Mouse (Mus musculus) hindbrain, embryonic 14.5 days (tissue): ENCODE measurements around the gene Mxra7. TPM values are rescaled to one million over a fixed set of nuclear protein-coding genes. Genes with fewer than 3 reads are reported as not detected.

Source experiments
- ATAC-seq: fragments of 200-750 bp; cut with Nextera tagmentation; 2 replicates; pipeline ENCODE4 v1.8.0; 2017; ENCODE audit warnings: moderate number of reproducible peaks, mild to moderate bottlenecking, moderate TSS enrichment, moderate library complexity; ENCODE audit not compliant: low FRiP score
- DNase-seq: peaks from one replicate; pipeline ENCODE4 v3.0.0-alpha.2; 2015; ENCODE audit warnings: low spot score
- H3K27ac ChIP-seq: fragments of 300-500 bp; sonication (generic); 2 replicates; pipeline ENCODE4 v1.5.1; 2014; ENCODE audit warnings: mild to moderate bottlenecking, moderate library complexity
- H3K27me3 ChIP-seq: fragments of 300-500 bp; sonication (generic); 2 replicates; pipeline ENCODE4 v1.6.1; 2014; ENCODE audit warnings: mild to moderate bottlenecking, low read length, mixed read lengths; ENCODE audit not compliant: control insufficient read depth, insufficient read depth
- H3K36me3 ChIP-seq: fragments of 300-500 bp; sonication (generic); replicated peaks from 2 replicates; pipeline ENCODE4 v1.6.1; 2014; ENCODE audit not compliant: control insufficient read depth, insufficient read depth
- H3K4me1 ChIP-seq: fragments of 300-500 bp; sonication (generic); replicated peaks from 2 replicates; pipeline ENCODE4 v1.6.1; 2014; ENCODE audit warnings: antibody characterized with exemption, low read length, mixed read lengths; ENCODE audit not compliant: control insufficient read depth, insufficient read depth
- H3K4me2 ChIP-seq: fragments of 300-500 bp; sonication (generic); replicated peaks from 2 replicates; pipeline ENCODE4 v1.6.1; 2014; ENCODE audit warnings: mild to moderate bottlenecking, moderate library complexity
- H3K4me3 ChIP-seq: fragments of 300-500 bp; sonication (generic); replicated peaks from 2 replicates; pipeline ENCODE4 v1.5.1; 2014; ENCODE audit warnings: mild to moderate bottlenecking, low read length
- H3K9ac ChIP-seq: fragments of 300-500 bp; sonication (generic); 2 replicates; pipeline ENCODE4 v1.6.1; 2014
- H3K9me3 ChIP-seq: fragments of 300-500 bp; sonication (generic); 2 replicates; pipeline ENCODE4 v1.6.1; 2016; ENCODE audit warnings: low read length; ENCODE audit not compliant: control insufficient read depth
- WGBS: fragments of 180-500 bp; shearing (Covaris S2); extraction: QIAGEN DNeasy Blood & Tissue Kit; methylation state at CpG from one replicate; pipeline ENCODE4 v1.1.7; 2014; 5-methylcytosine and 5-hydroxymethylcytosine counted together
- polyA plus RNA-seq: library from polyadenylated mRNA; unstranded; fragments of >200 nt; fragmentation: Nextera tagmentation; extraction: Ambion mirVana; gene quantifications from 2 replicates; pipeline ENCODE4 v1.2.1, GENCODE M21; 2014

Mxra7 gene
- polyA plus RNA-seq, 1 experiment from 2014 or later, result 35.5 TPM

DNA sequence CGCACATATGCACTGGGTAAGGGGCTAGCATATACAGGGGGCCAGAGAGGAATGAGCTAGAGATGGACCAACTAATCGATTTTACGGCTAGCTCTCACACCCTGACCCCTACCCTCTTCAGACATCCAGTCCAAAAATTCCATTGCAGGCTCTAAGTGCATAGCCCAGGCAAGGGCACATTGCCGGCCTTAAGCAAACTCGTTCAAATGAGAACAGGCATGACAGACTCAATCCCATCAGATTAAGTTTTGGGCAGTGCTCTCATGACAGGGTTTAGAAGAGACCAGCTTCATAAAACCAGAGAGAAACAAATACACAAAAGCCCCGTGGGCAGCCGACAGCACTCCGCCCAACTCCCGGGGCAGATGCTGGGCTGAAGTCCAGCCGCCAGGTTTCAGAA, 5.6 kb downstream of the Mxra7 start:
- Histone ChIP-seq H3K36me3 (no peaks in the 10 kb centered on the region), H3K27ac (no peak overlapping the region), H3K4me3 (no peak overlapping the region), H3K4me1 (peaks cover 25% of the 10 kb centered on the region), H3K4me2 (no peak overlapping the region), H3K9me3 (no peaks in the 10 kb centered on the region), H3K27me3 (no peaks in the 10 kb centered on the region), H3K9ac (no peak overlapping the region)
- WGBS, result 63% methylated on average over 10 of the region's 10 CpGs
- DNase-seq, result no peak
- no peak for ATAC-seq

DNA sequence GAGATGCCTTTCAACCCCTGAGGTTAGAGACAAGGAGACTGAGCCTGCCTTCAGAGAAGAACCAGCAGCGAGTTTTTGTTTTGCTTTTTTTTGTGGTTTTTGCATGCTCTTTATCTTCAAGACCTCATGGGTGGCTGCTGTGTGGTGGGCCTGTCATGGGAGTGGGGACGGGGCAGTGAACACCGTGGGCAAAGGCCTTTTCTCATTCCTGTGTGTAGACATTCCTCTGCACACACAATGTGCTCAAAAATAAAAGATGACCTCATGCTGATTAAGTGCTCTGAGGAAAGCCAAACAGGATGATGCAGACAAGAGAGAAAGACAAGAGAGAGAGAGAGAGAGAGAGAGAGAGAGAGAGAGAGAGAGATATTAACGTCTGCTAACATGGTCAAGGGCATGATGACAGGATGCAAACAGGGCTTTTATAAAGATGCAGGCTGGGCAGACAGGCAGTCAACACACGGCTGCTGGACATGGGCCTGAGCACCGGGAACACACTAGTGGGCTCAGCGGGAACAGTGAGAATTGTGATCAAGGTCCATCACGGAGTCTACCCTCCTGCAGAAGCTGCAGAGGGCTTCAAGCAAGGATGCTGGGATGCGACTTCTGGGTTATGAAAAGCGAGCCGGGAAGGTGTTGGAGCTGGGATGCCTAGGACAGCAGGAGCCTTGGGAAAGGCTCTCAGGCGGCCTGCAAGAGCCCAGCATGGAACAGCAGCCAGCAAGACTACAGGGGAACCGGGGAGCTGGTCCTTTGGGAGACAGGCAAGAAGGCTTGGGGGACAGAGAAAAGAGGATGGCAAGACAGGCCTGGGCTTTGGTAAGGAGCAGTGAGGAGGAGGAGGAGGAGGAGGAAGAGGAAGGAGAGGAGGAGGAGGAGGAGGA, 6.5 kb downstream of the Mxra7 start:
- Histone ChIP-seq H3K9ac (no peak overlapping the region), H3K4me1 (peaks cover 19% of the 10 kb centered on the region), H3K27ac (0 out of 2 replicates have a peak overlapping the region, but pooled peaks have one; percentile 21), H3K36me3 (no peaks in the 10 kb centered on the region), H3K4me3 (no peak overlapping the region), H3K9me3 (no peaks in the 10 kb centered on the region), H3K27me3 (no peaks in the 10 kb centered on the region), H3K4me2 (no peak overlapping the region)
- no peak for ATAC-seq
- DNase-seq, result no peak
- WGBS, result 45% methylated on average over 13 of the region's 13 CpGs

DNA sequence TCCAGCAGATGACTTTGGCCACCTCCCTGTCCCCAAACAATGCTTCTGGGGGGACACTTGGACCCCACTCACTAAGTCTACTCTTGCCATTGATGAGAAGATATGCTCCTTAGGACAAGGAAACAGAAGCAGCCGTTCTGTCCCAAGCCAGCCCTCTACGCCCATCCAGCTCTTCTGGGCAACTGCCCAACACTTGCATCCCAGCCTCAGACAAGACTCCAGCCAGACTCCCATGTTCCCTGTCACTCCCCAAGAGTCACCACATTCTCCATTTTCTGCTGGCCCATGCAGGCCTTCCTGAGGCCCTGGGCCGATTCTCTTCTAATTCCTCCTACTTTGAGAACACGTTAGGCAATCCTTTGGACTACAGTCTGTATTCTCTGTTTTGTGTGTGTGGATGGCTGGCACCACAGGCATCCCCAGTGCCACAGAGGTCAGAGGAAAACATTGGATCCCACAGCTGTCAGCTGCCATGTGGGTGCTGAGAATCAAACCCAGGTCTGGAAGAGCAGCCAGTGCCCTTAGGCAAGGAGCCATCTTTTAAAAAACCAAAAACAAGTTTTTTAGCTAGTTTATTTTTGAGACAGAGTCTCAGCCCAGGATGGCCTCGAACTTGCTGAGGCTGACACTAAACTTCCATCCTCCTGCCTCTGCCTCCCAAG, 7.8 kb downstream of the Mxra7 start:
- no peak overlapping the region for H3K4me2 ChIP-seq
- DNase-seq, result no peak
- no peaks in the 10 kb centered on the region for H3K27me3 ChIP-seq
- 88% methylated on average over 5 of the region's 5 CpGs for WGBS
- no peak overlapping the region for H3K4me3 ChIP-seq
- no peak overlapping the region for H3K27ac ChIP-seq
- H3K9me3 ChIP-seq, result no peaks in the 10 kb centered on the region
- H3K36me3 ChIP-seq, result no peaks in the 10 kb centered on the region
- ATAC-seq, result no peak
- peaks cover 16% of the 10 kb centered on the region for H3K4me1 ChIP-seq
- no peak overlapping the region for H3K9ac ChIP-seq

DNA sequence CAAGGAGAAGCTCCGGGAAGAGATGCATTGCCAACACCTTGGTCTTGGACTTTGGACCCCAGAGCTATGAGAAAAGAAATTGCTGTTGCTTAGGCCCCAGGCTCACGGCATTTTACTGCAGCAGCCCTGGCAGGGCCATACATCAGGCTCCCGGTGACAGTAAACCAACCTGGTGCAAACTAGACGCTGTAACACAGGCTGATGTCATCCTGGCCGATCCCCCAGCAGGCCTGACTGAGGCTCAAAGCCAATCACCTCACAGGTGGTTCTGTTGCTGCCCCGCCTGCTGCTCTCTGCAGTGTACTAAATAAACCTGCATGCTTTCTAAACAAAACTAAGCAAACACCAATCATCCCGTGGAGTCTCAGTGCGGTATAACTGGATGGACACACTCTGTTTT, 9.1 kb downstream of the Mxra7 start:
- Histone ChIP-seq H3K9me3 (no peaks in the 10 kb centered on the region), H3K4me3 (no peak overlapping the region), H3K4me2 (no peak overlapping the region), H3K9ac (peak overlapping the region; percentile 10; the same call in 1 of the 2 replicates), H3K4me1 (peaks cover 26% of the 10 kb centered on the region), H3K27ac (peak overlapping the region; percentile 22; the same call in 1 of the 2 replicates), H3K36me3 (no peaks in the 10 kb centered on the region), H3K27me3 (no peaks in the 10 kb centered on the region)
- ATAC-seq (no peak), DNase-seq (no peak)
- 60% methylated on average over 8 of the region's 8 CpGs for WGBS

DNA sequence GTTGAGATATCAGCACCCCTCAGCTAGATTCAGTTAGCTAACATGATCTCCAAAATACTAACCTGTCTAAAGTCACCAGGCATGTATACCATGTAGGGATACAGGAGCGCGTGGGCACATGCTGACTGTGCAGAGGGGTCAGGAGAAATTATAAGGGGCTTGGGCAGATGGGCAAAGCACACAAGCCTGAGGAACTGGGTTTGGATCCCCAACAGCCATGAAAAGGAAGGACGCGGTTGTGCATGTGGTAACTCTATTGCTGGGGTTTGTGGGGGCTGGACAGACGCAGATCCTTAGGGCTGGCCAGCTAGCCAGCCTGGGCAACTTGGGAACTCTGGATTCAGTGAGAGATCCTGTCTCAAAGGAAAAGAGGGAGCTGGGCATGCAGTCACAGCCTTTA, 10.3 kb downstream of the Mxra7 start:
- H3K27me3 ChIP-seq, result no peaks in the 10 kb centered on the region
- H3K36me3 ChIP-seq, result no peaks in the 10 kb centered on the region
- H3K27ac ChIP-seq, result no peak overlapping the region
- 98% methylated on average over 5 of the region's 5 CpGs for WGBS
- H3K9me3 ChIP-seq, result no peaks in the 10 kb centered on the region
- no peak overlapping the region for H3K4me2 ChIP-seq
- H3K4me1 ChIP-seq, result peaks cover 37% of the 10 kb centered on the region
- DNase-seq, result no peak
- no peak for ATAC-seq
- H3K9ac ChIP-seq, result no peak overlapping the region
- H3K4me3 ChIP-seq, result no peak overlapping the region

DNA sequence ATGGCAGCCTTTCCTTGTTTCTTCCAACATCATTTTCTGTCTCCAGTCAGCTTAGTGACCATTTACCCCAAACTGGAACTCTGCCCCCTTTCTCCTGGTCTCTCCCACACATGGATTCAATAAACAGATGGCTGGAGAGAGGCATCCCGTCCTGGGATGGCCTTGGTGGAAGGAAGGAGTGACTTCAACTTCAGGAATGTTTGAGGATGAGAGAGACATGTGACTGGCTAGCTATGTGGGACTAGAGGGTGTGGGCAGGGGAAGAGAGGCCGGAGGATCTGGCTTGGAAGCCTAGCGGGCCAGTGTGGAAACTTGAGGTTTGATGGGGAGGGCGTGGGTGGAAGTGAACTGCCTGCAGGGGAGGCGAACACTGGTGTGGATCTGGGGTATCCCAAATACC, 11.1 kb downstream of the Mxra7 start:
- Histone ChIP-seq H3K27me3 (no peaks in the 10 kb centered on the region), H3K4me3 (no peak overlapping the region), H3K4me1 (peaks cover 41% of the 10 kb centered on the region), H3K36me3 (no peaks in the 10 kb centered on the region), H3K4me2 (no peak overlapping the region), H3K9ac (no peak overlapping the region), H3K9me3 (no peaks in the 10 kb centered on the region), H3K27ac (no peak overlapping the region)
- DNase-seq, result no peak
- WGBS, result 95% methylated on average over 5 of the region's 5 CpGs
- no peak for ATAC-seq

DNA sequence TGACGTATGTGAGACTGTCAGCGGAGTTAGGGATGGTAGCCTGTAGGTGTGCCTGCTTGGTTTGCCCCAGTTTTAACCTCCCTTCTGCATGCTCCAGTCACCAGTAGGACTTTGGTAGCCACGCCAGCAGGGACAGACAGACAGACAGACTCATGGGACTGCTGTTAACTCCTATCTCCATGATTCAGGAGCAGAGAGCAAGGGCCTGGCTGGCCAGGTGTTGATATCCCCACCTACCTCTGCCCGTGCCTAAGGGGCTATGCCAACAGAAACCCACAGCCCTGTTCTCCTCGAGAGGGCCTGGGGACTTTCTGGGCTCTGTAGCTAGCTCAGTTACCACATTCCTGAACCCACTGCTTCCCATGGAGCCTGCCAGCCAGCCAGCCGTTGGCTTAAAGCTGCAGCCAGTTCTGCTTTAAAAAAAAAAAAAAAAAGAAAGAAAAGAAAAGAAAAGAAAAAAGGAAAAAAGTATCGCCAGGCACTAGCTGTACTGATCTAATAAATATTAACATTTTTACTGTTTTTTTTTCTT, 12.9 kb downstream of the Mxra7 start:
- no peaks in the 10 kb centered on the region for H3K9me3 ChIP-seq
- H3K27ac ChIP-seq, result peak overlapping the region; percentile 100
- no peaks in the 10 kb centered on the region for H3K36me3 ChIP-seq
- H3K9ac ChIP-seq, result peak overlapping the region; percentile 13; the same call in 1 of the 2 replicates
- WGBS, result 18% methylated on average over 7 of the region's 7 CpGs
- H3K4me3 ChIP-seq, result no peak overlapping the region
- peaks cover 55% of the 10 kb centered on the region for H3K4me1 ChIP-seq
- peak overlapping the region; percentile 22 for H3K4me2 ChIP-seq
- no peaks in the 10 kb centered on the region for H3K27me3 ChIP-seq
- ATAC-seq, result no peak
- DNase-seq, result no peak

DNA sequence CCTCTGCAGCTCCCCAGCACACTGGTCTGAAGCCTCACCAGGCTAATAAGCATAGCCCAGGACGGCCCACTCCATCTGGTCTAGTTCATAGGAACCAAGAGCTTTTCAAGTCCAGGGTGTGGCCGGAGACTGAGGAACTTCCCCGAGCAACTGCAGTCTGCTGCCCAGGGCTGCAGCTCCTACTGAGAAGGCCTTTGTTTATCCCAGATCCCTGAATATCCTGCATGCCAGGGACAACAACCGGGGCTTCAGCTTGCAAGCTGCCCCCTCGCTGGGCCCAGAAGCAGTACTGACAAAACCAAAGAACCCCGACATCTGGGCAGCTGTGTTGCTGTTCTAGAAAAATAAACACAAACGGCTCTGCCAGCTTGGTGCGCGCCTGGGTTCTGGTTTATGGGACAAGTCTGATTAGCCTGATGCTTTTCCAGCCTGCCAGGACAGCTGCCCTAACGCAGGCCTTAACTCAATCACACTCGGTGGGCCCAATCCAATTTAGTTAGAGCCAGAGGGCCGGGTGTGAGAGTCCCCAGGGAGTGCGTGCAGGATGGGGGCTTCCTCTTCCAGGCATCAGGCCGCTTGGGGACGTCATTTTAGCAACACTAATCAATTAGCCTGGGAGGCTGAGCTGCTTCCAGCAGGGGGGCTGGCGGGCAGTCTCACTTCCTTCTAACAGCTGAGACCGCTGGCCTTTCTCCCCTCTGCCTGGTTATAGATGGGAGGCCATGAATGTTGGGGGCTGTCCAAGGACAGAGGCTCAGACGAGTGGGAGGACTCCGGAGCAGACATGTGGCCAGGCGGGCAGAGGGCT, 13.6 kb downstream of the Mxra7 start:
- DNase-seq, result peak; percentile 63
- H3K27me3 ChIP-seq, result no peaks in the 10 kb centered on the region
- H3K36me3 ChIP-seq, result no peaks in the 10 kb centered on the region
- peak overlapping the region; percentile 22 for H3K4me2 ChIP-seq
- peak overlapping the region; percentile 13 for H3K9ac ChIP-seq
- no peak overlapping the region for H3K4me3 ChIP-seq
- ATAC-seq, result no peak
- peak overlapping the region; percentile 100 for H3K27ac ChIP-seq
- no peaks in the 10 kb centered on the region for H3K9me3 ChIP-seq
- peaks cover 60% of the 10 kb centered on the region for H3K4me1 ChIP-seq
- 3% methylated on average over 20 of the region's 20 CpGs for WGBS

DNA sequence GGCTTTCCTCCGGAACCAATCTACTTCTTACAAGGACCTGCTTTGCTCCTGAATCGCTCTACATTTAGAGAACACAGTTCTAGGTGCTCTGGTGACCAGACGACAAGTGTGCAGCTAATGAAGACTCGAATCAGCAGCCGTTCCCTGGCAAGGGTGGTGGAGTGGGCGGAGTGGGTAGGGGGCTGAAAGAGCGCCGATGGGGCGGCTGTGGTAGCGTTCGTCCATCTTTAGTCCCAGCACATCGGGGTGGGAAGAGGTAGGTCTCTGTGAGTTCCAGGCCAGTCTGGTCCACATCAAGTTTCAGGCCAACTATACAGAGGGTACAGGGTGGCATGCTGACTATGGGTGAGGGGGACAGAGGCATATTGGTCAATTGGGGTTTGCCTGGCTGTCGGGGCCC, 14.2 kb downstream of the Mxra7 start:
- Histone ChIP-seq H3K4me1 (peaks cover 60% of the 10 kb centered on the region), H3K36me3 (no peaks in the 10 kb centered on the region), H3K27me3 (no peaks in the 10 kb centered on the region), H3K4me3 (no peak overlapping the region), H3K9ac (0 out of 2 replicates have a peak overlapping the region, but pooled peaks have one; percentile 28), H3K4me2 (peak overlapping the region; percentile 22), H3K9me3 (no peaks in the 10 kb centered on the region), H3K27ac (peak overlapping the region; percentile 100)
- no peak for DNase-seq
- 50% methylated on average over 13 of the region's 13 CpGs for WGBS
- ATAC-seq, result no peak
